Mouse (Mus musculus) retina, postnatal 7 days (tissue): Measurements from ENCODE around the gene Ascc2.

Source experiments
- DNase-seq: peaks from one replicate; pipeline ENCODE4 v3.0.0-alpha.2; 2012; ENCODE audit warnings: low read depth, low spot score

Gene Ascc2

DNA sequence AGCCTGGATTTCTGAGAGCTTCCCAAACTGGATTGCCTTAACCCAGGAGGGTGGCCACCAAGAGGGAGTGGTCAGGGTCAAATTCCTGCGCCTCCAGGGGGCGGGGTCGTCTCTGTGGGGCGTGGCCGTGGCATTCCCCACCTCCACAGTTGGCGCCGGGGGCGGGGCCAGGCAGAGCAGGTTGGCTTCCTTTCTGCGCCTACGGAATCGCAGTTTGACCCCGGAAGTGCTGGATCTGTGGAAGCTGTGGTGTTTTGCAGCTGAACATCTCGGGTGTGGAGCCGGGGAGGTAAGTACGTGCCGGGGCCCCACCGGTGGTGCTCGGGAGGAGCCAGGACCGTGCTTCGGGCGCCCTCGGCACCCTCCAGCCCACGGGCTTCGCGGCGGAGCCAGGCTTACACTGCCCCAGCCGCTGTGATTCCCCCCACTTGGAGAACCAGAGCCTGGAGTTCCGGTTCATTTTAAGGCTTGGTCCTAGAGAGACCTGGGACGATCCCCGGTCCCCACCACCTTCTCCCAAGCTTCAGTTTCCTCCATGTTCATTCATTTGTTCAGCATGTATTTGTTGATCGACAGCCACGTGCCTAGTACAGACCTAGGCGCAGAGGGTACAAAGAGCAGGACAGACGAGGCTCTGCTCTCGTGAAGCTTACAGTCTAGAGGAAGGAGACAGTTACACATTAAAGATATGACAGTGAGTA is at the start of gene Ascc2:
Gene Ascc2, plus strand, starts transcription at position 214 of the 701 bp plus-strand sequence.
- DNase-seq: peak; percentile 65

DNA sequence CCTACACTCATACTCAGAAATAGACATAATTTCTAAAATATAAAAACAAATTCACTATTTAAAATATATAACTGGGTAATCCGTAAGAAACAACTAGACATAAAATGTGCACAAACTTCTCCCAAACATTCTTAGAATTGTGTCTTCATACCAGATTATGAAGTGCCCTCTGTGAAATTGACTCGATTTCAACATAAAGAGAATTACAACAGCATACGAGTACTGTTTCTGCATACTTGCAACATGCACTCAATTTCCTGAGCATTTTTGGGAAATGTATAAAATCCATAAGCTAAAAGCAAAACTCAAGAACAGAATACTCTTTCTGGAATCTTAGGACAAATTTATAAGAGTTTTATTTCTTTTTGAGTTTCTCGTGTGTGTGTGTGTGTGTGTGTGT is 45.7 kb upstream of the Ascc2 start:
- no peak for DNase-seq

DNA sequence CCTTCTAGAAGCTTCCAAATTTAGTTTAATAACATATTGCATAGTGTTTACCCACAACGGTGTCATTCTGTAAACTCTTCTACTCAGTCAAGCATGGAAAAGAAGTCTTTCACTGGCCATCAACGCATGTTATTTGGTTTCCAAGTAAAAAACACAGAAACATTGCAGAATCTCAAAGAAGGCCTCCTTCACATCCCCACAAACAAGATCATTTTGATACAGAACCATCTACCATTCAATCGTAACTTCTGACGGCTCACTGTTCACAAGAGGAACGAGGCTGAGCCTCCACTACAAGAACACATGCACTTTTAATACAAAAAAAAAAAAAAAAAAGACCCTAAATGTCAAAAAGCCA is 44.1 kb upstream of the Ascc2 start:
- DNase-seq: no peak

DNA sequence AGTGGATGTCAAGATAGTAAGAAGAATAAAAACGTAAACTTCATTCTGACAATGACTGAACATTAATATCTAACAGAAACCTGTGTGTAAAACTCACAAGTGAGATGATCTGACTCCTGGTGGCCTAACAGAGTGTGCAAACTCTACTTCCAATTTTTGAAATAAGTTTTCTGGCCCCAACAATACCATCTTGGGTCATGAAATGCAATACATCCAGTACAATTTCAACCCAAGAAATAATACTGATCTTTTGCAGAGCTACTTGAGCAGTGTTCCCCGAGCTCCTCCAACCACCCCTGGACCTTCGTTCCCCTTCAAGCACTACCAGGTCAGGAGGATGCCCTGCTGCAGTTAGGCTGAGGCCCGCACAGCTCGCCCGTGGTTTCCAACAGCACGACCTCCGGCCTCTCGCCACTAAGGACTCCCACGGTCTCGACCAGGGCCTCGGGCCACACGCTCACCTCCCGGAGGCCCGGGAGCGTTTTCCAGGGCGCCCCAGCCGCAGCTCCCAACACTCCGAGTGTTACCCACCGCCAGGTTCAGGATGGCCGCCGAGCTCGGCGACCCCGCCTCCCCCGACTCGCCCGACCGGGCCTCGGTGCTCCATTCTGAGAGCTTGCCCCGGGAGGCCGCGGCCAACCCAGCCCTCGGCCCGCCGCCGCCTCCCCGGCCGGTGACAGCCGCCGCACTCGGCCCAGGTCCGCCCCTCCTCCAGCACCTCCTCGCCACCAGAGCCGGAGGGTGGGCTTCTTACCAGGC is 43.5 kb upstream of the Ascc2 start:
- peak; percentile 1 for DNase-seq

DNA sequence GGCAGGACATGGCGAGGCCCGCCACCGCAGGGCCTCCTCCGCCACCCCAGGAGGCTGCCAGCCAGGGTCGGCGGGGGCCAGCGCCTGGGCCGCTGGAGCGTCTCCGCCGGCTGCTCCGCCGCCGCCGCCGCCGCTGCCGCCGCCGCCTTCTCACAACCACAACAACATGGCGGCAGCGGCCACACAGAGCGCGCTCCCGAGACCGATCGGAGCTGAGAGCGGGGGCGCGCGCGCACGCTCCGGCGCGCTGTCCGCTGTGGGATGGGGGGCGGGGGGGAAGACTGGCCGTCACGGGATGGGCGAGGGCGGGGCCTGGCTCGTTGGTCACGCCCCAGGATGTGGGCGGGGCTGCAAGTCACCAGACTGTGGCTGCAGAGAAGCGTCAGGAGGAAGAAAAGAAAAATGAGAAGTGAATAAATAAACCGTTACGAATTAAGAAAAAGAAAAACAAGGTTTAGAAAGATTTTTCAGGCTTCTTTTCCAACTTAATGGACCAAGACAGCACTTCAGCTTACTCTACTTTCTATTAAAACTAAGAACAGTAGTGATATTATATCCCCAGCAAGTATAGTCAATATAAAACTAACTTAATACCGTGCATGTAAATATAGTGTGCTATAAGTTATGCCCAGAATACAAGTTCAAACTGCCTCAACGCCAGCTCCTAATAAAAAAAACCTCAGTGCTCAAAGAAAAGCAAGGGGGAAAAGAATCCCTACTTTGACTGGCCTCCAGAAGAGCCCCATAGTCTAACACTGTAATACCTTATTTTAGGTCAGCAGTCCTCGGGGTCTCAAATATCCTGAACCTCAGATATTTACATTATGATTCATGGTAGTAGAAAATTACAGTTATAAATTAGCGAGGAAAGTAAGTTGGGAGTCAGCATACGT is 42.7 kb upstream of the Ascc2 start, which contains the start of gene Mtmr3:
Gene Mtmr3, minus strand, starts transcription at position 256 of the 893 bp plus-strand sequence.
- peak; percentile 91 for DNase-seq

DNA sequence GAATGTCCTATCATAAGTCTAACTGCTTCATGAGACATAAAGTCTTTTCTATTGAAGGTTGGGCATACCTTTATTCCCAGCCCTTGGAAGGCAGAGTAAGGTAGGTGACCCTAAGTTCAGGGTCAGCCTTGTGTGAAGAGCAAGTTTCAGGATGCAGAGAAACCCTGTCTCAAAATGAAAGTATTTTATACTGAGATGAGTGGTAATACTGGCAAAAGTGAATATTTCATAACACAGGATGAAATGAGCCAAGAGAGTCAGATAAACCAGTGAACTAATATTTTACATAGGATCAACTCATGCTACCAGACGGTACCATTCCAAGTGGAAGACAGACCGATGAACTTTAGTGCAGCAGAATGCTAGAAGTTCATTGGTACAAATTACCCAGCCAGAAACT is 39.1 kb upstream of the Ascc2 start:
- no peak for DNase-seq

DNA sequence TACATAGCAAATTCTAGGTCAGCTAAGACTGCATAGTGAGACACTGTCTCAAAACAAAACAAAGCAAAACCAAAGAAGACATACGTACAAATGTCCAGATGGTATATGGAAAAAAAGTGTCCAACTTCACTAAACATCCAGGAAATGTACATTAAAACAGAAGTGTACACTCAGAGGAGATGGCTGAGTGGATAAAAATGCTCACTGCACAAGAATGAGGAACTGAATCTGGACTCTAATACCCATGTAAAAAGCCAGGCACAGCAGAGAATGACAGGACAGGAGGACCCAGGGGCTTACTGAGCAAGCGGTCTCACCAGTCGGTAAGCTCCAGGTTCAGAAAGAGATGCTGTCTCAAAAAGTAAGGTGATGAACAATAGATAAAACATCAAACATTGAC is 37.6 kb upstream of the Ascc2 start:
- DNase-seq: no peak

DNA sequence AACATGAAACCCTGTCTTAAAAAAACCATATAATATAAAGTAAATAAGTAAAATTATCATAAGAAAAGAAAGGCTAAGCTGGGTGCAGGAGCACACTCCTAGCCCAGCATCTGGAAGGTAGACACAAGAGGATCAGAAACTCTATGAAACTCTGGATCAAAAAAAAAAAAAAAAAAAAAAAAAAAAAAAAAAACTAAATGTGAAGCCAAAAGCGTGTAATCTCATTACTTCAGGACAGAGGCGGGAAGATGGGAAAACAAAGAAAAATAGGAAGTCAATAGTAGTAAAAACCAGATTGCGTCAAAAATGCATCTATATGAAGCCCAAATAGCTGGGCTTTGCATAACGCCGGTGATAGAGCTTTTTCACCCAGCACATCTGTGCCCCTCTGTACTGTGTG is 35.7 kb upstream of the Ascc2 start:
- no peak for DNase-seq

DNA sequence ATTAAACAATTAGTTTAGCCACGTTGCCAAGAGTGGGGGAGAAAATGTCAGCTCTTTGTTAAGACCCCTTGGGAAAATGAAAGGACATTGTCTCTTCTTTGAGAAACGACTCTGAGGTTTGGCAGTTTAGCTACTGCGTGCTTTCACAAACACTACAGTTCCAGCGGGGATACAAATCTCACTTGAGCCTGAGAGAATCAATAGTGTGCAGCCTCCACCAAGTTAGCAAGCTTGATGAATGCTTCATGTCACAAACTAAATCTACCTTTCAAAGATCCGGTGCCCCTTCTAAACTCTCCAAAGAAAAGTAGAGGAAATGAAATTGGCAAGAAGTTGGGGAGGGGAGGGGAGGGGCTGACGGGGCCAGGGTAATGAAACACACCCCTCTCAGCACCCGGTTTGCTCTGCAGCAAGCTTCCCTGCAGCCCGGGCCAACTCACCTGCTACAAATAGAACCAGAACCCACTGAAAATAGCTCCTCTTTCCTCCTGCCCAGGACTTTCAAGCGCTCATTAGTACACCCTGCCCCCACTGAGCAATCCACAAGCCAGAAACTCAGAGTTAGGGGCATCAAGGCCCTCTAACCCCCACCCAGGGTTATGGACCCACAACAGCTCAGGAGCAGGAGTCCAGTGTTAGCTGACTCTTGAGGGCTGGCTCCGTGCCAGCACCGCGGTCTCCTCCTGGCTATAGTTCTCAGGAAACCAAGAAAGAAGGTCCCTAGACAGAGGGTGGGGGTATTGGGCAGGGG is 34.7 kb upstream of the Ascc2 start:
- DNase-seq: no peak

DNA sequence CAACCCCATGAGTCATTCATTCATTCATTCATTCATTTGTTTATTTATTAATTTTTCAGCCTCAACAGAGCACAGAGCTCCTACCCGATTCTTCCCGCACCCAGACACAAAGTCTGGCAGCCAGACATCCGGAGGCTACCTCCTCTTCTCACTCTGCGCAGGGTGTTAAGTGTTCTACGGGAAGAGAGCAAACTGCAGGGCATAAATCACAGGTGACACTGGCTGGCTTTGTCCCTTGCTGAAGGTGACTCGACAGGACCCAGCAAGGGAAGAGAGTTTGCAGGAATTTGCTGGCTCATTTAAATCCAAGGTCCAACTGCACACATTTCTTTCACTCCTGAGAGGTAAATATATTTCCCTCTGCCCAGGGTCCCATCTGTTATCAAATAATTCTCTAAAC is 33.1 kb upstream of the Ascc2 start:
- no peak for DNase-seq

DNA sequence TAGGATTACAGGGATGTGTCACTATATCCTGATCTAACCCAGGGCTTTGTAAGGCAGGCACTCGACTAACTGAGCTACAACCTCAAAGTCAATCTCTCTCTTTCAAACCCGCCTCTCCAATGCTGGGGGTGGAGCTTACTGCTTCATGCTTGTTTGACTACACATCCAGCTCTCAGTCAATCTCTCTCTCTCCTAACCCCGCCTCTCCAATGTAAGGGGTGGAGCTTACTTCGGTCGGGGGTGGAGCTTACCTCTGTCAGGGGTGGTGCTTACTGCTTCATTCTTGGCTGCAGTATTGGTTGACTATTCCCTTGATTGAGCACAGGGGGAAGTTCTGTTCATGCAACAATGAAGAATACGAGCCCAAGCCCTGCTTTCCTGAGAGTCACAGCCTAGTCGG is 32.1 kb upstream of the Ascc2 start:
- DNase-seq: no peak

DNA sequence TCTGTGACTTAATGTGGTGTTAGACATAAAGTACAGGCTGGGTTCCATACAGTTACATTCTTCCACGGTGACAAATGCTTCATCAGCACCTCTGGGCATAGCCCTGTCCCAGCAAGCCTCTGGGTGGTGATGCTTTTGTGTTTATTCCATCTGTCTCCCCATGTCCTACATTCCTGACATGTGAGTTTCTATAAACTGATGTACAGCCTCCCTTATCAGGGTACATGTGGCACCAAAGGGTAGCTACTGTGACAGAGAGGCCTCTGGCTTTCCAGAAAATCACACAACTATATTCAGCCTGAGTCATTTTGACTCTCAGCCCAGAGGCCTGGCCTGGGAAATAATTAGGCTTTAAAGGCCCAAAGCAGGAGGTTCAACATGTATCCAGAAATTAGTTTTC is 31.0 kb upstream of the Ascc2 start:
- DNase-seq: no peak

DNA sequence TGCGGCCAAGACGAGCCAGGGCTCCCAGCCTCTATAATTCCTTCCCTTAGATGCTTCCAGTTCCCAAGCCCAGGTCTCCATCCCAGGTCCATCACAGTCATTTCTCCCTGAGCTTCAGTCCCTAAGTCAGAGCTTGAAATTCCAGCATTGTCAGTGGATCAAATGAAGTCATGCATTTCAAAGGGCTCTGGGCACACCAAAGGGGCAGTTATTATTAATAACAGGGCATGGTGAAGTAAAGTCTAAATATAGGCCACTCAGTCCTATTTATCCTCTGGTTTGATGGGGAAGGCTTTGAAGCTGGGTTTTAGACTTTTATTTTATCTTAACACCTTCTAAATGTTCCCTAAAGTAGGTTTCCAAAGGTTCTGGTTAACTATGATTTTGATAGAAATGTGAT is 25.6 kb upstream of the Ascc2 start:
- no peak for DNase-seq

DNA sequence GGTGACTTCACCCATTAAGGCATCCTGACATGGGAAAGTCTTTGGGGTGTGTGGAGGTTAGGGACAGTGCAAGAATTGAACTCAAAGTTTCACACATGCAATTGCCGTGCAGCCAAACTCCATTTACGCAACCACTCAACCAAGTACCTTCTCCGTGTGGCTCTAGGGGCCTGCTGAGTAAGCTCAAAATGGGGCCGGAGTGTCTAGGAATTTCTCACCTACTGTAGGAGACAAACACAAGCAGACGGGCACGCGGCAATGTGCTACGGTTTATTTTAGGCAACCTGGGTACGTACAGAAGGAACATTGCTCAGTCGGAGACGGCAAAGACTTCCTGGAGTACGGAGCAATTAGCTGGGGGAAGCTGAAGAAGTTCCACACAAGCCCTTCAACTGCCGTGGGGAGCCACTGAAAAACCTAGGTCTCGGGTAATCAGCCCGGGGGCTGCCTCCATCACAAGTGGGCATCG is 17.5 kb upstream of the Ascc2 start, which contains the start of gene Gm11032:
Gene Gm11032, plus strand, starts transcription at position 51 of the 469 bp plus-strand sequence.
- DNase-seq: no peak

DNA sequence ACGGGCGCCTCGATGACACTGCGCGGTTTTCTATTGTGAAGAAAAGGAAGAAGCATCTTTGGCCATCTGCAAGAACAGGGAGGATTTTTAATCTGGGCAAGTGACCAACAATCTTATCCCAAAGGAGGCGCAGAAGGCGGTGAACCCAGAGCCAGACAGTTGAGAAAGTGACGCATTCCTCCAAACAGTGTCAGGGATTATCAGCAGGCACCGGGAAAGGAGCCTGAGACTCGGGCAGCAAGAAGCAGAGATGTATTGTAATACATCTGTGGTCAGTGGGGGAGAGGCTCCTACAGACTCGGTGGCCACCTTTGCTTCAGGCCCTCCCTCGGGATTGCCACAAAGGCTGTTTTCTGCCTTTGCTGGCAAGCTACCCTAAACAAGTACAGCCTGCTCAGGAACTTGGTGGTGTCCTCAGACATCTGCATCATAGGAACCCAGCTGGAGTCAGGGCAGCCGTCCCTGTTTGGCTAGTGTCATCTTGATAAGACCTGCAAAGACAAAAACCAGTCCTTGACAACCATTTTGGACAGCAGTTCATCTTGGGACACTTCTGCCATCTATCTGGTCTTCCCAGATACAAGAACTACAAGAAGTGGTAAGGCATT is 16.9 kb upstream of the Ascc2 start:
- no peak for DNase-seq

DNA sequence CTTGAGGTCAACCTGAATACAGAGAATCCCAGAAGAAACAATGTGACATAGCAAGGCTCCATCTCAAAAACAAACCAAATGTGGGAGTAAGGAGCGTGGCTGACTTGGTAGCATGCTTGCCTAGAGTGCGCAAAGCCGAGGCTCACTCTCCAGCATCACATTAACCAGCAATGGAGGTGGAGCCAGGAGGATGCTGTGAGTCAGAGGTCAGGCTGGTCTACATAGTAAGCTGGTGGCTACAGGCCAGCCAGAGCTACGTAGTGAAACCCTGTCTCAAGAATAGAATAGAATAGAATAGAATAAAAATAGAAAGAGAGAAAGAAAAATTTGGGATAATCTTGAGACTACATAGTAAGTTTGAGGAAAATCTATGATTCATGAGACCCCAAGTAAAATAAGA is 15.7 kb upstream of the Ascc2 start:
- DNase-seq: no peak

DNA sequence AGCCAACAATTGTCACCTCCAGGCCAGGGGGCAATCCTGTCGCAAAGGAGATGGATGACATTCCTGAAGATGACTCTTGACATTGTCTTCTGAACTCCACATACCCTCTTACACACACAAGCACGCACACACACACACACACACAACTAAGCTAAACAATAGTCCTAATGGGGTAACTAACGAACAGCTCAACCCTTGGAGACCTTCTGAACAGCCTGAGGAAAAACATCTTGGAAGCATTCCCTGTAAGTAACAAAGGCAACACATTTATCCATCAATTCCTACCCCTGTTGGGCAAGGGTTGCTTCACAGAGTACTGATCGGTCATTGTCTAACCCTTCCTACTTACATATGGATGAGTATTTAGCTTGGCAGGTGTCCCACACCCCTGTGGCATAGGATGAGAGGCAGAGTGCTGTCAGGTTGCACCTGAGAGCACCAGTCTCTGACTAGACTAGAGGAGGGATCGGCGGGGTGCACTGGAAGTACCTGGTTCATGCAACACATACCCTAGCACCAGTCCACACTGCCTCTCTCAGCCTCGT is 15.0 kb upstream of the Ascc2 start:
- no peak for DNase-seq

DNA sequence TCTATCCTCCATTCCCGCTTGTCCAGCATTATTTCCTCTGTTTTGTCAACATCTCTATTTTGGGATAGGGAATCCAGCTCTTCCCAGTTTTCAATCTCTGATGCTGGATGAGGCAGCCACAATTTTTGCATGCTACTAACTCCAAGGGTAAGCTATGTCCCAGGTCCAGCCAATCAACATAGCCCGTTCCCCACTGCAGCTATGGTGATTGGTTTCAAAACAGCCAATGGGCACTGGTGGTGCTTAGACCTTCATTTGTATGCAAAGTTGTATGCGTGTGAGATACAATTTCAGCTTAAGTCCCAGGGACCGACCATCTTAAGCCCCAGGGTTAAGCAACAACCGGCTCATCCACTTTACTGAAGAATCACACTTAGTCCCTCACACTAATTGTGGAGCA is 14.6 kb upstream of the Ascc2 start:
- no peak for DNase-seq

DNA sequence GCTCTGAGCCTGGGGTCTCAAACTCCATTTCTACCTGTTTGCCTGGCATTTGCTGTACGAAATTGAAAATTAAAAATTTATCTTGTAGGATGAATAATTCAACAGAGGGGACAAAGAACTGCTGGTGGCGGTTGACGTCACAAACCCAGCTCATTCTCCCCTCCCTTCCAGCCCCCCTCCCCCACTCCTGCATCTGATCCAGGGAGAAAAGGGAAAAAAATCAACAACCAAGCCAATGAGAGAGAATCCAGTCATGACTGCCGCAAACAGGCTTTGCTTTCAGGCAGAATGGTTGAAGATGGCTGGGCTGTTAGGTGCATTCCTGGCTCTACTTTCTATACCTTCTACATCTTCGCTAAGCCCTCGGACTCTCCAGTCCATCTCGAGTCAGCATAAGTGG is 11.6 kb upstream of the Ascc2 start:
- no peak for DNase-seq

DNA sequence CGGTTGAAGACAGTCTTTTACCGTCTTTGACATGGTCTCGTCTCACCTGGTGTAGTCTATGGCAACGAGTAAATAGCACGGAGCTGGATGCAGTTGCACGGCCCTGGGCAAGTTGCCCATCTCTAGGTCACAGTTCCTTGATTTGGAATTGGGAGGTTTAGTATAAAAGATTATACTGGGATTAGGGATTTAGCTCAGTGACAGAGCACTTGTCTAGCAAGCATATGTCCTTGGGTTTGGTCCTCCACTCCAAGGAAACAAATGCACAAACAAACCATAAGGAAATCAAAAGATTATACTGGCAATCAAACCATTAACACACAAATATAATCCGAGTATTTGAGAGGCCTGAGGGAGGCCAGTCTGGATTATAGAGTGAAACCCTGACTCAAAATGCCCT is 9.9 kb upstream of the Ascc2 start:
- peak; percentile 39 for DNase-seq

DNA sequence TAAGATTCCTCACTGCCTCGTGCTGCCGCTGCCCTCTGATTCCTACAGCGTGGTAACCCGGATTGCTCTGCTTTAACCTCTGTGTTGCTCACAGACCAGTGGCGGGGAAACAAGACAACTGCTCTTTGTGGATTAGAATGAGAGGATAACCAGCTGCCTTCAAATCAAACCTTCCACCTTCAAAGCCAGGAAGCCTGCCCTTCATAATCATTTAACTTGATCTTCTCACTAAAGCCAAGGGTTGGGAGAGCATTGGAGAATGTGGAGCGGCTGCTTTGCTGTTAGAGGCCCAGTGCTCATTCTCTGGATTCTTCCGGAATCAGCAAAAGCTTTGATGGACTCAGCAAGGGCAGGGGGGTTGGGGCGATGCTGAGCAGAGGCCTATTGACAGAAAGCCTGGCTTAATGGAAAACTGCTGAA is 7.7 kb upstream of the Ascc2 start:
- DNase-seq: no peak
